Mouse (Mus musculus) hindbrain, embryonic 16.5 days (tissue): ENCODE data around the gene Scmh1. TPM values are rescaled to one million over a fixed set of nuclear protein-coding genes. Genes with fewer than 3 reads are reported as not detected.
"Not testable (repeated sequence)": the region's sequence is repeated elsewhere in the genome, so short reads cannot be mapped to it uniquely, and the experiment has no call there.

Experiments used
- ATAC-seq: fragments of 200-750 bp; cut with Nextera tagmentation; 2 replicates; pipeline ENCODE4 v1.8.0; 2017; ENCODE audit warnings: moderate TSS enrichment, moderate library complexity
- H3K27ac ChIP-seq: fragments of 300-500 bp; sonication (generic); 2 replicates; pipeline ENCODE4 v1.5.1; 2014; ENCODE audit warnings: low read depth, mild to moderate bottlenecking, control low read depth, low read length, moderate library complexity
- H3K27me3 ChIP-seq: fragments of 300-500 bp; sonication (generic); replicated peaks from 2 replicates; pipeline ENCODE4 v1.6.1; 2014; ENCODE audit warnings: low read length; ENCODE audit not compliant: control insufficient read depth, insufficient read depth
- H3K36me3 ChIP-seq: fragments of 300-500 bp; sonication (generic); 2 replicates; pipeline ENCODE4 v1.6.1; 2014; ENCODE audit warnings: mild to moderate bottlenecking, low read length, moderate library complexity, mixed read lengths; ENCODE audit not compliant: control insufficient read depth, insufficient read depth
- H3K4me1 ChIP-seq: fragments of 300-500 bp; sonication (generic); 2 replicates; pipeline ENCODE4 v1.6.1; 2014; ENCODE audit warnings: low read depth, low read length; ENCODE audit not compliant: control insufficient read depth, insufficient read depth
- H3K4me2 ChIP-seq: fragments of 300-500 bp; sonication (generic); 2 replicates; pipeline ENCODE4 v1.6.1; 2014; ENCODE audit warnings: mild to moderate bottlenecking, low read length, control low read depth, moderate library complexity
- H3K4me3 ChIP-seq: fragments of 300-500 bp; sonication (generic); 2 replicates; pipeline ENCODE4 v1.5.1; 2014; ENCODE audit warnings: mild to moderate bottlenecking, low read length, control low read depth, moderate library complexity
- H3K9ac ChIP-seq: fragments of 300-500 bp; sonication (generic); 2 replicates; pipeline ENCODE4 v1.6.1; 2014; ENCODE audit warnings: low read depth, mild to moderate bottlenecking, control low read depth, low read length, moderate library complexity
- H3K9me3 ChIP-seq: fragments of 300-500 bp; sonication (generic); 2 replicates; pipeline ENCODE4 v1.6.1; 2014; ENCODE audit warnings: mild to moderate bottlenecking, low read length, moderate library complexity; ENCODE audit not compliant: control insufficient read depth
- WGBS: fragments of 180-500 bp; shearing (Covaris S2); extraction: QIAGEN DNeasy Blood & Tissue Kit; methylation state at CpG from one replicate; pipeline ENCODE4 v1.1.7; 2014; 5-methylcytosine and 5-hydroxymethylcytosine counted together
- polyA plus RNA-seq: library from polyadenylated mRNA; unstranded; fragments of >200 nt; fragmentation: Nextera tagmentation; extraction: Ambion mirVana; gene quantifications from 2 replicates; pipeline ENCODE4 v1.2.1, GENCODE M21; 2015

The Scmh1 gene
- polyA plus RNA-seq, 1 experiment from 2014 or later, result 74.5 TPM

DNA sequence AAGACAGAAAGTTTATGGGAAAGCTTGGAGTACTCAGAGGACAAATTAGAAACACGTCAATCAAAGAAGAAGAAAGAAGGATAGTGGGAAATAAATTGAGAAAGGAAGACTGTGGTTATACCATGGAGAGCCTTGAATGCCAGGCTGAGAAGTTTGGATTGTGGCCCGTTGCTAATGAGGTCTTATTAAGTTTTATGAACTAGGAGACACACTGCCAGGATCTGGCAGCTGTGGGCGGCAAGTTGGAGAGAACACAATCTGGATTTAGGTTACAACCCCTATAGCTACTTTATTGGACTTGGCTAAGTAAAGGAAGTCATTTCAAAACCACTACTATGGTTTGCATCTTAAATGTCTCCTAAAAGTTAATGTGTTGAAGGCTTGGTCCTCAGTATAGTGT, 4.8 kb upstream of the Scmh1 start:
- Histone ChIP-seq H3K4me3 (no peak overlapping the region), H3K9ac (no peak overlapping the region), H3K4me1 (peaks cover 2% of the 10 kb centered on the region; the same call in 1 of the 2 replicates), H3K27ac (no peak overlapping the region), H3K27me3 (no peaks in the 10 kb centered on the region; the same call in 1 of the 2 replicates), H3K4me2 (no peak overlapping the region), H3K36me3 (no peaks in the 10 kb centered on the region), H3K9me3 (no peaks in the 10 kb centered on the region)
- WGBS, result 70% methylated on average over 3 of the region's 3 CpGs
- no peak for ATAC-seq

DNA sequence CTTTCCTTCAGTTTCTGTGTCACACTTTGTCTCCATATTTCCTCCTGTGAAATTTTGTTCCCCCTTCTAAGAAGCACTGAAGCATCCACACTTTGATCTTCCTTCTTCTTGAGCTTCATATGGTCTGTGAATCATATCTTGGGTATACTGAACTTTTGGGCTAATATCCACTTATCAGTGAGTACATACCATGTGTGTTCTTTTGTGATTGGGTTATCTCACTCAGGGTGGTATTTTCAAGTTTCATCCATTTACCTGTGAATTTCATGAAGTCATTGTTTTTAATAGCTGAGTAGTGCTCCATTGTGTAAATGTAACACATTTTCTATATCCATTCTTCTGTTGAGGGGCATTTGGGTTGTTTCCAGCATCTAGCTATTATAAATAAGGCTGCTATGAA, 3.0 kb upstream of the Scmh1 start:
- H3K4me2 ChIP-seq, H3K27ac ChIP-seq, H3K27me3 ChIP-seq, H3K36me3 ChIP-seq, H3K9ac ChIP-seq, H3K9me3 ChIP-seq, H3K4me3 ChIP-seq, ATAC-seq: not testable (repeated sequence)
- H3K4me1 ChIP-seq, result peaks cover 10% of the 10 kb centered on the region

DNA sequence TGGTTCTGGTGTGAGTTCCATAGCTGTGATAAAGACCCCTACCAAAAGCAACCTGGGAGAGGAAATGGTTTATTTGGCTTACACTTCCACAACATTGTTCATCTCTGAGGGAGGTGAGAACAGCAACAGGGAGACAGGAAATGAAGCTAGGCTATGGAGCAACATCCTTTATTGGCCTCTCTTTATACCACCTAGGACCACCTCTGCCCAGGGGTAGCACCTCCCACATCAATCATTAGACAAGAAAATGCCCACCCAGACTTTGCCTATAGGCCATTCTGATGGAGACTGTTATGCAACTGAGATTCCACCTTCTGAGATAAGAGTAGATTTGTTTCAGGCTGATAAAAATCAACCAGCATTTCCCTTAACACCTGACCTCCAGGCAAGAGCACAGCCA, 834 bp upstream of the Scmh1 start:
- H3K27me3 ChIP-seq, result no peaks in the 10 kb centered on the region; the same call in 1 of the 2 replicates
- peaks cover 17% of the 10 kb centered on the region for H3K4me1 ChIP-seq
- no peak overlapping the region; the same call in 1 of the 2 replicates for H3K27ac ChIP-seq
- H3K4me3 ChIP-seq, result peak overlapping the region; percentile 97
- no peak overlapping the region for H3K9ac ChIP-seq
- no peaks in the 10 kb centered on the region for H3K9me3 ChIP-seq
- no peak for ATAC-seq
- H3K4me2 ChIP-seq, result peak overlapping the region; percentile 72
- H3K36me3 ChIP-seq, result no peaks in the 10 kb centered on the region

DNA sequence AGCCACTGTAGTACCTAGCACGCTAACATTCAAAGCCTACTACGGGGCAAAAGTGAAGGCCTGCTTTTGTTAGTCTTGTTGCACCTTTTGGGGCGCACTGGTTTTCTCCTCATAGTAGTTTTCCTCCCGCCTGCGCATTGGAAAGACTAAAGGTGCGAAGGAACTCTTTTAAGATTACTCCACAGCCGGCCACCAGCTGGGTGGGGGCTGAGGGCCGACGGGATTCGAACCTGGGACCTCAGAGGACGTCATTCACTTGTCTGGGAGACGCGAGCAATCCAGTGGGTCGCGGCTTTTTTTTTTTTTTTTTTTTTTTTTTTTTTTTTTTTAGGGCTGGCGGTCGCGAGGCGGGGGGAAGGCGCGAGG, 320 bp upstream of the Scmh1 start:
- Histone ChIP-seq H3K9me3 (no peaks in the 10 kb centered on the region), H3K4me2 (peak overlapping the region; percentile 72), H3K27ac (peak overlapping the region; percentile 96), H3K27me3 (no peaks in the 10 kb centered on the region; the same call in 1 of the 2 replicates), H3K36me3 (no peaks in the 10 kb centered on the region), H3K9ac (peak overlapping the region; percentile 99), H3K4me1 (peaks cover 17% of the 10 kb centered on the region), H3K4me3 (peak overlapping the region; percentile 97)
- 11% methylated on average over 19 of the region's 21 CpGs for WGBS
- peak; percentile 15 for ATAC-seq

DNA sequence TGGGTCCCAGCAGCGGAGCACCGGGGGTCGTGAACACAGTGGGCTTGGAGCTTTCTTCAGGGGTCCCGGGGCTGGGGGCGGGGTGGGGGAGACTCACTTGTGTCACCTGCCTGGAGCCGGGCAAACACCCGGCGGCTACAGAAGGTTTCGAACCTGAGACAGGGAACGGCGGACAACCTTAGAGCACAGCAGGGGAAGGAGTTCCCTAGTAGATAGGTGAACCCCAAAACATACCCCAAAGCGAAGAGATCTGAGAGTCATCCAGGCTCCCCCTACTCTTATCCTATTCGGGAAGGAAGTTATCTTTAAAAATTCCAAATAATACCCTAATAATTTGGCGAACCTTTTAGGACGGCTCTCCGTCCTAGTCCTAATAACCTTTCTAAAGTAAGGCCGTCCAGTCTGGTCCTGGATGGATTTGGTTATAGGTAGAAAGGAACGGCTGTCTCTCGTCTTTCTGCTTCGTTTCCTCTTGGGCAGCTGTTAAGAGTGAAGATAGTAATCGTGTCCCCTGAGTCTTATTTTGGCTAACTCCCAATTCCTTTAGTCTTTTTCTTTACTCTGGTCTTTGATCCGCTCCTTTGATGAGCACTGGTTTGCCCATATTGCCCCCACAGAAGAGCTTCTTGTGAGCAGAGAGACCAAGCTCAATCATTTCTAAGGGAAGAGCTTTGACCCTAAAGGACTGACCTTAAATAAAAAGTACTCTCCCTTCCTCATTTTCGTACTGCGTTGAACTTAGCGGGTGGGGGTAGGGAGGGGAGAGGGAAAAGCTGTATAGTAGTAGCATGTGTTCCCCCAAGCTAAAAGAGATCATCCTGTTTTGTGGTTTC, 941 bp downstream of the Scmh1 start:
- Histone ChIP-seq H3K4me1 (peaks cover 17% of the 10 kb centered on the region), H3K27ac (peak overlapping the region; percentile 96)
- no peak for ATAC-seq

GRCm38 (mm10) chr4:120406639-120407273, 1.7 kb downstream of the Scmh1 start:
- Histone ChIP-seq H3K9me3 (no peaks in the 10 kb centered on the region), H3K27ac (no peak overlapping the region), H3K4me3 (peak overlapping the region; percentile 97), H3K4me1 (peaks cover 17% of the 10 kb centered on the region), H3K4me2 (peak overlapping the region; percentile 72), H3K9ac (no peak overlapping the region; the same call in 1 of the 2 replicates), H3K27me3 (no peaks in the 10 kb centered on the region; the same call in 1 of the 2 replicates), H3K36me3 (no peaks in the 10 kb centered on the region)
- WGBS, result 62% methylated on average over 3 of the region's 3 CpGs
- ATAC-seq, result no peak

More for the DNA sequence above, 941 bp downstream of the Scmh1 start:
- H3K4me2 ChIP-seq, result peak overlapping the region; percentile 72
- H3K9ac ChIP-seq, result peak overlapping the region; percentile 99
- no peaks in the 10 kb centered on the region for H3K9me3 ChIP-seq
- H3K27me3 ChIP-seq, result no peaks in the 10 kb centered on the region; the same call in 1 of the 2 replicates
- no peaks in the 10 kb centered on the region for H3K36me3 ChIP-seq
- H3K4me3 ChIP-seq, result peak overlapping the region; percentile 97
- 5% methylated on average over 24 of the region's 25 CpGs for WGBS

DNA sequence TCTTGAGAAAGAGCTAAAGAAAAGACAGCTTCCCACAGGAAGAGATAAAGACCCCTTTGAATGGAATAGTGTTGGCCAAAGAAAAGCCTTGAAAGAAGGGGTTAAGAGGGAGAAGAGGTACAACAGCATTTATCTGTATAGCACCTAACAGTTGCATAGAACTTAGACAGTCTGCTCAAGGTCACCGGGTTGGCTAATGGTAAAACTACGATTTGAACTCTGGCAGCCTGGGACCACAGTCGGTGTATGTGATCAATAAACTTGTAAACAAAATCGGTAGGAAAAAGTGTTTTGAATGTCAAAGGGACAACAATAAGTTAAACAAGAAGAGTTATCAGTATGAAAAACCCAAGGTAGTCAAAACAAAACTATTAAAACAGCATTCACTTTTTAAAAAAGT, 13.0 kb downstream of the Scmh1 start:
- Histone ChIP-seq H3K9ac (no peak overlapping the region), H3K27me3 (no peaks in the 10 kb centered on the region), H3K4me3 (no peak overlapping the region), H3K9me3 (no peaks in the 10 kb centered on the region), H3K36me3 (no peaks in the 10 kb centered on the region), H3K27ac (no peak overlapping the region), H3K4me2 (no peak overlapping the region), H3K4me1 (peaks cover 3% of the 10 kb centered on the region; the same call in 1 of the 2 replicates)
- ATAC-seq, result no peak
- 84% methylated on average over 4 of the region's 4 CpGs for WGBS

- ATAC-seq, result no peak
- Histone ChIP-seq H3K4me2 (no peak overlapping the region), H3K9ac (no peak overlapping the region), H3K27ac (no peak overlapping the region), H3K4me3 (no peak overlapping the region), H3K9me3 (no peaks in the 10 kb centered on the region), H3K4me1 (peaks cover 3% of the 10 kb centered on the region; the same call in 1 of the 2 replicates), H3K36me3 (no peaks in the 10 kb centered on the region), H3K27me3 (no peaks in the 10 kb centered on the region)
Observed at GRCm38 (mm10) chr4:120420193-120420592, 15.1 kb downstream of the Scmh1 start.

- Histone ChIP-seq H3K4me3 (no peak overlapping the region), H3K9me3 (no peaks in the 10 kb centered on the region), H3K4me2 (no peak overlapping the region), H3K9ac (no peak overlapping the region), H3K27ac (no peak overlapping the region), H3K27me3 (no peaks in the 10 kb centered on the region), H3K36me3 (no peaks in the 10 kb centered on the region), H3K4me1 (peaks cover 3% of the 10 kb centered on the region; the same call in 1 of the 2 replicates)
- no peak for ATAC-seq
Observed at GRCm38 (mm10) chr4:120420685-120421084, 15.6 kb downstream of the Scmh1 start.
